ENCODE assay signal across 23 mouse cellular contexts in genomic region chr4:89552556-89552955, GRCm38 (mm10).
"Had no signal": no experiment of that assay in that cellular context is flagged by ENCODE, and none has a peak within 500 bp of the region (broad histone marks: within the 10 kb centered on the region; RNA-seq: fewer than 3 reads in every experiment).

No protein-coding gene starts in this region.

- ATAC-seq: midbrain, embryonic 16.5 days had no signal

- H3K9me3 ChIP-seq: megakaryocyte, embryonic 14.5 days; midbrain, embryonic 10.5 days; midbrain, embryonic 12.5 days; neural tube, embryonic 13.5 days; neural tube, embryonic 15.5 days; stomach, embryonic 15.5 days had no signal

- H3K27me3 ChIP-seq: midbrain, embryonic 12.5 days; neural tube, embryonic 13.5 days; neural tube, embryonic 15.5 days; stomach, embryonic 15.5 days had no signal

- DNase-seq: lung, adult 18-20 months; lung, embryonic 14.5 days; lung, postnatal 10 days; midbrain, embryonic 14.5 days; retina, postnatal 1 day; right cerebral cortex, adult 18-20 months; right cerebral cortex, postnatal 25 days; right cerebral cortex, postnatal 4 days; spleen, adult 18-20 months; thymus, adult 2 months; thymus, postnatal 25 days; thymus, postnatal 4 days had no signal

- H3K4me2 ChIP-seq: lung, embryonic 14.5 days; midbrain, embryonic 12.5 days; neural tube, embryonic 13.5 days; neural tube, embryonic 15.5 days; stomach, embryonic 15.5 days had no signal

- H3K4me1 ChIP-seq: midbrain, embryonic 10.5 days; midbrain, embryonic 12.5 days; neural tube, embryonic 13.5 days; neural tube, embryonic 15.5 days; stomach, embryonic 15.5 days had no signal

- H3K9ac ChIP-seq: liver, embryonic 14.5 days; lung, embryonic 14.5 days; midbrain, embryonic 12.5 days; neural tube, embryonic 13.5 days; neural tube, embryonic 15.5 days; stomach, embryonic 15.5 days had no signal

- H3K4me3 ChIP-seq: megakaryocyte, embryonic 14.5 days; midbrain, embryonic 10.5 days; midbrain, embryonic 12.5 days; myocyte; neural tube, embryonic 13.5 days; neural tube, embryonic 15.5 days; stomach, embryonic 15.5 days had no signal

- H3K36me3 ChIP-seq: midbrain, embryonic 10.5 days; midbrain, embryonic 12.5 days; neural tube, embryonic 13.5 days; neural tube, embryonic 15.5 days; stomach, embryonic 15.5 days had no signal

- H3K27ac ChIP-seq: liver, embryonic 14.5 days; macrophage; midbrain, embryonic 10.5 days; midbrain, embryonic 12.5 days; neural tube, embryonic 13.5 days; neural tube, embryonic 15.5 days; stomach, embryonic 15.5 days; stomach, postnatal 0 days had no signal
